Mouse (Mus musculus) myocyte (in vitro differentiated cells): ENCODE measurements at regions not wholly inside any gene's neighbourhood (a gene's known extent, or its start where the extent isn't known, plus 50 kb on each side); places are given as distances from the start of the nearest gene placed in this dataset.

Experiments used
- CEBPB ChIP-seq: IDR thresholded peaks from 2 replicates; pipeline ENCODE4 v1.6.1; 2011; ENCODE audit warnings: mild to moderate bottlenecking, moderate library complexity; ENCODE audit not compliant: poor library complexity, insufficient read depth, severe bottlenecking
- MAX ChIP-seq: IDR thresholded peaks from one replicate; pipeline ENCODE4 v1.6.1; 2011; ENCODE audit warnings: low read depth, mild to moderate bottlenecking, control low read depth
- MYOG ChIP-seq, 3 experiments: IDR thresholded peaks; one replicate each; pipeline ENCODE4 v1.6.1; 2011; ENCODE audit warnings: control low read depth in 2 of 3, low read depth in 2 of 3, mild to moderate bottlenecking in 2 of 3; ENCODE audit not compliant: insufficient read length in 2 of 3, control insufficient read depth in 1 of 3, insufficient read depth in 1 of 3
- REST ChIP-seq: IDR thresholded peaks from one replicate; pipeline ENCODE4 v1.6.1; 2011; ENCODE audit warnings: mild to moderate bottlenecking, control low read depth, moderate library complexity; ENCODE audit not compliant: insufficient read depth, insufficient read length
- TCF12 ChIP-seq: IDR thresholded peaks from one replicate; pipeline ENCODE4 v1.6.1; 2011; ENCODE audit warnings: mild to moderate bottlenecking, control low read depth; ENCODE audit not compliant: poor library complexity, insufficient read depth, severe bottlenecking

- TF ChIP-seq TCF12 (no peak), MYOG (IDR thresholded peaks at IDR 0.05; ENCODE audit: control insufficient read depth in 1 of 3, insufficient read depth in 1 of 3, insufficient read length in 2 of 3, low read depth in 2 of 3) (no peak), MAX (no peak), CEBPB (no peak), REST (no peak)
These were observed 235.4 kb upstream of the Gli3 start for GRCm38 (mm10) chr13:15227641-15228040.
